Mouse (Mus musculus) erythroblast, embryonic 14.5 days (primary cell): ENCODE data around the gene Chst2. TPM values are rescaled to one million over a fixed set of nuclear protein-coding genes. Genes with fewer than 3 reads are reported as not detected.

ENCODE experiments used
- H3K27me3 ChIP-seq: 2 replicates; pipeline ENCODE4 v1.6.1; 2012; ENCODE audit warnings: inconsistent platforms; ENCODE audit not compliant: control insufficient read depth
- H3K36me3 ChIP-seq: 2 replicates; pipeline ENCODE4 v1.6.1; 2012; ENCODE audit warnings: mild to moderate bottlenecking, inconsistent platforms; ENCODE audit not compliant: control insufficient read depth
- H3K4me1 ChIP-seq: 2 replicates; pipeline ENCODE4 v1.6.1; 2012; ENCODE audit warnings: inconsistent platforms; ENCODE audit not compliant: control insufficient read depth
- H3K4me3 ChIP-seq: replicated peaks from 2 replicates; pipeline ENCODE3; 2012; ENCODE audit warnings: moderate library complexity, mild to moderate bottlenecking, inconsistent platforms
- H3K9me3 ChIP-seq: 2 replicates; pipeline ENCODE4 v1.6.1; 2012; ENCODE audit warnings: low read length, inconsistent platforms, mixed read lengths; ENCODE audit not compliant: control insufficient read depth
- GATA1 ChIP-seq: IDR thresholded peaks from 2 replicates; pipeline ENCODE4 v1.6.1; 2012; ENCODE audit warnings: low read length, inconsistent platforms, mixed read lengths
- TAL1 ChIP-seq: IDR thresholded peaks from 3 replicates; pipeline ENCODE4 v1.6.1; 2012; ENCODE audit warnings: low read length, inconsistent platforms, mixed read lengths
- polyA plus RNA-seq: library from polyadenylated mRNA; stranded (reverse); fragments of >175 nt; gene quantifications from 2 replicates; pipeline ENCODE4 v1.2.3, GENCODE M21; 2012

Gene Chst2
- polyA plus RNA-seq, 1 experiment = 0.01 TPM

- H3K36me3 ChIP-seq = no peaks in the 10 kb centered on the region
- TF ChIP-seq TAL1 (no peak), GATA1 (no peak)
- peaks cover 28% of the 10 kb centered on the region for H3K27me3 ChIP-seq
- H3K4me1 ChIP-seq = no peaks in the 10 kb centered on the region
- H3K4me3 ChIP-seq = no peak overlapping the region
- no peaks in the 10 kb centered on the region for H3K9me3 ChIP-seq
Observed at GRCm38 (mm10) chr9:95412047-95412446, 5.5 kb upstream of the Chst2 start.

GRCm38 (mm10) chr9:95407586-95408220 lies 1.2 kb upstream of the Chst2 start:
- TF ChIP-seq TAL1 = no peak
- Histone ChIP-seq H3K9me3 (peaks cover 3% of the 10 kb centered on the region; the same call in 1 of the 2 replicates), H3K36me3 (no peaks in the 10 kb centered on the region), H3K27me3 (peaks cover 60% of the 10 kb centered on the region), H3K4me1 (no peaks in the 10 kb centered on the region), H3K4me3 (no peak overlapping the region)

GRCm38 (mm10) chr9:95405946-95406570 lies 464 bp downstream of the Chst2 start:
- H3K9me3 ChIP-seq = peaks cover 3% of the 10 kb centered on the region; the same call in 1 of the 2 replicates
- H3K36me3 ChIP-seq = no peaks in the 10 kb centered on the region
- TF ChIP-seq TAL1 = no peak
- TF ChIP-seq GATA1 = no peak
- peak overlapping the region; percentile 22 for H3K4me3 ChIP-seq
- no peaks in the 10 kb centered on the region for H3K4me1 ChIP-seq
- H3K27me3 ChIP-seq = peaks cover 60% of the 10 kb centered on the region

GRCm38 (mm10) chr9:95405511-95405945 lies 994 bp downstream of the Chst2 start:
- Histone ChIP-seq H3K36me3 (no peaks in the 10 kb centered on the region), H3K27me3 (peaks cover 59% of the 10 kb centered on the region), H3K9me3 (peaks cover 3% of the 10 kb centered on the region; the same call in 1 of the 2 replicates), H3K4me3 (no peak overlapping the region), H3K4me1 (no peaks in the 10 kb centered on the region)
- TF ChIP-seq GATA1 (no peak), TAL1 (no peak)

GRCm38 (mm10) chr9:95404811-95405465 lies 1.6 kb downstream of the Chst2 start:
- H3K4me1 ChIP-seq = no peaks in the 10 kb centered on the region
- TF ChIP-seq GATA1 (no peak), TAL1 (no peak)
- H3K27me3 ChIP-seq = peaks cover 57% of the 10 kb centered on the region
- H3K9me3 ChIP-seq = peaks cover 3% of the 10 kb centered on the region; the same call in 1 of the 2 replicates
- no peak overlapping the region for H3K4me3 ChIP-seq
- H3K36me3 ChIP-seq = no peaks in the 10 kb centered on the region

GRCm38 (mm10) chr9:95401686-95402085 lies 4.8 kb downstream of the Chst2 start:
- peaks cover 3% of the 10 kb centered on the region; the same call in 1 of the 2 replicates for H3K9me3 ChIP-seq
- peaks cover 28% of the 10 kb centered on the region for H3K27me3 ChIP-seq
- TF ChIP-seq GATA1 (no peak), TAL1 (no peak)
- H3K4me1 ChIP-seq = no peaks in the 10 kb centered on the region
- H3K36me3 ChIP-seq = no peaks in the 10 kb centered on the region
- H3K4me3 ChIP-seq = no peak overlapping the region

GRCm38 (mm10) chr9:95392011-95392410 lies 14.5 kb downstream of the Chst2 start:
- H3K27me3 ChIP-seq = no peaks in the 10 kb centered on the region
- TF ChIP-seq GATA1 (no peak), TAL1 (no peak)
- H3K36me3 ChIP-seq = no peaks in the 10 kb centered on the region
- no peaks in the 10 kb centered on the region for H3K9me3 ChIP-seq
- H3K4me1 ChIP-seq = no peaks in the 10 kb centered on the region
- no peak overlapping the region for H3K4me3 ChIP-seq

- H3K9me3 ChIP-seq = no peaks in the 10 kb centered on the region
- no peak for TF ChIP-seq TAL1
- TF ChIP-seq GATA1 = no peak
- no peaks in the 10 kb centered on the region for H3K4me1 ChIP-seq
- no peaks in the 10 kb centered on the region for H3K27me3 ChIP-seq
- H3K4me3 ChIP-seq = no peak overlapping the region
- no peaks in the 10 kb centered on the region for H3K36me3 ChIP-seq
Observed at GRCm38 (mm10) chr9:95389956-95390355, 16.6 kb downstream of the Chst2 start.

- Histone ChIP-seq H3K4me3 (no peak overlapping the region), H3K36me3 (no peaks in the 10 kb centered on the region), H3K4me1 (no peaks in the 10 kb centered on the region), H3K9me3 (no peaks in the 10 kb centered on the region), H3K27me3 (no peaks in the 10 kb centered on the region)
- TF ChIP-seq GATA1 (no peak), TAL1 (no peak)
Observed at GRCm38 (mm10) chr9:95387881-95388380, 18.6 kb downstream of the Chst2 start.
